Mouse (Mus musculus) liver, embryonic 11.5 days (tissue): Measurements from ENCODE around the gene Hivep3. TPM values are rescaled to one million over a fixed set of nuclear protein-coding genes. Genes with fewer than 3 reads are reported as not detected.

Experiments
- ATAC-seq: fragments of 200-750 bp; cut with Nextera tagmentation; replicated peaks from 2 replicates; pipeline ENCODE4 v1.8.0; 2017; ENCODE audit warnings: moderate number of reproducible peaks, mild to moderate bottlenecking, moderate TSS enrichment, moderate library complexity; ENCODE audit not compliant: low FRiP score
- DNase-seq: peaks from one replicate; pipeline ENCODE4 v3.0.0-alpha.2; 2017; ENCODE audit warnings: low spot score
- H3K27ac ChIP-seq: fragments of 300-500 bp; sonication (generic); 2 replicates; pipeline ENCODE4 v1.5.1; 2014; ENCODE audit warnings: mild to moderate bottlenecking, low read depth, low read length, control low read depth
- H3K27me3 ChIP-seq: fragments of 300-500 bp; sonication (generic); replicated peaks from 2 replicates; pipeline ENCODE4 v1.6.1; 2014; ENCODE audit warnings: low read length, mixed read lengths; ENCODE audit not compliant: control insufficient read depth, insufficient read depth
- H3K36me3 ChIP-seq: fragments of 300-500 bp; sonication (generic); 2 replicates; pipeline ENCODE4 v1.6.1; 2014; ENCODE audit warnings: mild to moderate bottlenecking, low read length, moderate library complexity, mixed read lengths; ENCODE audit not compliant: control insufficient read depth, insufficient read depth
- H3K4me1 ChIP-seq: fragments of 300-500 bp; sonication (generic); replicated peaks from 2 replicates; pipeline ENCODE4 v1.6.1; 2014; ENCODE audit warnings: low read length, mixed read lengths; ENCODE audit not compliant: control insufficient read depth, insufficient read depth
- H3K4me2 ChIP-seq: fragments of 300-500 bp; sonication (generic); 2 replicates; pipeline ENCODE4 v1.6.1; 2014; ENCODE audit warnings: mild to moderate bottlenecking, control low read depth, moderate library complexity
- H3K4me3 ChIP-seq: fragments of 300-500 bp; sonication (generic); 2 replicates; pipeline ENCODE4 v1.5.1; 2014; ENCODE audit warnings: low read depth, low read length, control low read depth
- H3K9ac ChIP-seq: fragments of 300-500 bp; sonication (generic); 2 replicates; pipeline ENCODE4 v1.6.1; 2014; ENCODE audit warnings: low read depth, low read length, control low read depth
- H3K9me3 ChIP-seq: fragments of 300-500 bp; sonication (generic); 2 replicates; pipeline ENCODE4 v1.6.1; 2016; ENCODE audit warnings: low read length, inconsistent platforms, mixed read lengths; ENCODE audit not compliant: control insufficient read depth
- WGBS: fragments of 180-500 bp; shearing (Covaris S2); extraction: QIAGEN DNeasy Blood & Tissue Kit; methylation state at CpG from one replicate; pipeline ENCODE4 v1.1.7; 2014; 5-methylcytosine and 5-hydroxymethylcytosine counted together
- polyA plus RNA-seq: library from polyadenylated mRNA; unstranded; fragments of >200 nt; fragmentation: Nextera tagmentation; extraction: Ambion mirVana; gene quantifications from 2 replicates; pipeline ENCODE4 v1.2.1, GENCODE M21; 2014

The Hivep3 gene
- polyA plus RNA-seq, 1 experiment from 2014 or later, result 2.7 TPM

GRCm38 (mm10) chr4:119977817-119978491, 244.4 kb downstream of the Hivep3 start:
- no peaks in the 10 kb centered on the region for H3K36me3 ChIP-seq
- H3K27ac ChIP-seq, result no peak overlapping the region
- WGBS, result 43% methylated on average over 7 of the region's 7 CpGs
- H3K27me3 ChIP-seq, result no peaks in the 10 kb centered on the region
- no peak overlapping the region for H3K4me3 ChIP-seq
- ATAC-seq (no peak), DNase-seq (no peak)
- no peaks in the 10 kb centered on the region for H3K9me3 ChIP-seq
- no peaks in the 10 kb centered on the region for H3K4me1 ChIP-seq
- no peak overlapping the region for H3K4me2 ChIP-seq
- no peak overlapping the region for H3K9ac ChIP-seq

- 73% methylated on average over 5 of the region's 5 CpGs for WGBS
- Histone ChIP-seq H3K4me3 (no peak overlapping the region), H3K36me3 (no peaks in the 10 kb centered on the region), H3K9ac (no peak overlapping the region), H3K4me2 (no peak overlapping the region), H3K27ac (no peak overlapping the region), H3K4me1 (no peaks in the 10 kb centered on the region), H3K9me3 (no peaks in the 10 kb centered on the region), H3K27me3 (no peaks in the 10 kb centered on the region)
- no peak for DNase-seq
- no peak for ATAC-seq
These were observed 245.8 kb downstream of the Hivep3 start for GRCm38 (mm10) chr4:119979238-119979829.

DNA sequence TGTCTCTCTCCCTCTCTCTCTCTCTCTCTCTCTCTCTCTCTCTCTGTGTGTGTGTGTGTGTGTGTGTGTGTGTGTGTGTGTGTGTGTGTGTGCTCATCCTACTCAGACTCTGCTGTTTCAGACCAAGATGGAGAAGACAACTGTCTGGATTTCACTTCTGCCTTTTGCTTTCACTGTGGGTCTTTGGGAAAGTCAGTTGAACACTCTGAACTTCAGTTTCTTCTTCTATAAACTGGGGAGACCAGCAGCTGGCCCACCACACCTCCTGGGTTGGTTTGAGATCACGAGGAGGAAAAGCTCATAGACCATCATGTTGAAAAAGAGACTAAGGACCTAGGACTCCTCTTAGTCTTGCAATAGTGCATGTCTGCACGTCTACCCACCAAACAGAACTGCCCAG, 246.3 kb downstream of the Hivep3 start:
- no peak overlapping the region for H3K9ac ChIP-seq
- no peaks in the 10 kb centered on the region for H3K36me3 ChIP-seq
- DNase-seq (no peak), ATAC-seq (no peak)
- no peaks in the 10 kb centered on the region for H3K9me3 ChIP-seq
- H3K4me3 ChIP-seq, result no peak overlapping the region
- WGBS, result 50% methylated on average over 2 of the region's 2 CpGs
- H3K4me2 ChIP-seq, result no peak overlapping the region
- H3K27ac ChIP-seq, result no peak overlapping the region
- H3K27me3 ChIP-seq, result no peaks in the 10 kb centered on the region
- H3K4me1 ChIP-seq, result no peaks in the 10 kb centered on the region

GRCm38 (mm10) chr4:119981047-119981720, 247.6 kb downstream of the Hivep3 start:
- Histone ChIP-seq H3K9ac (no peak overlapping the region), H3K4me1 (no peaks in the 10 kb centered on the region), H3K36me3 (no peaks in the 10 kb centered on the region), H3K27me3 (no peaks in the 10 kb centered on the region), H3K9me3 (no peaks in the 10 kb centered on the region), H3K4me3 (no peak overlapping the region), H3K27ac (no peak overlapping the region), H3K4me2 (no peak overlapping the region)
- DNase-seq (no peak), ATAC-seq (no peak)
- WGBS, result 83% methylated on average over 12 of the region's 12 CpGs

GRCm38 (mm10) chr4:119986065-119986464, 252.5 kb downstream of the Hivep3 start:
- H3K4me2 ChIP-seq, result no peak overlapping the region
- WGBS, result 70% methylated on average over 5 of the region's 5 CpGs
- no peaks in the 10 kb centered on the region for H3K27me3 ChIP-seq
- no peak overlapping the region for H3K4me3 ChIP-seq
- H3K36me3 ChIP-seq, result no peaks in the 10 kb centered on the region
- no peaks in the 10 kb centered on the region for H3K4me1 ChIP-seq
- ATAC-seq (no peak), DNase-seq (no peak)
- no peak overlapping the region for H3K9ac ChIP-seq
- H3K9me3 ChIP-seq, result no peaks in the 10 kb centered on the region
- no peak overlapping the region for H3K27ac ChIP-seq

- H3K9ac ChIP-seq, result no peak overlapping the region
- ATAC-seq, result no peak
- WGBS, result 62% methylated on average over 5 of the region's 5 CpGs
- no peaks in the 10 kb centered on the region for H3K4me1 ChIP-seq
- H3K4me3 ChIP-seq, result no peak overlapping the region
- no peak overlapping the region for H3K27ac ChIP-seq
- no peaks in the 10 kb centered on the region for H3K9me3 ChIP-seq
- H3K27me3 ChIP-seq, result no peaks in the 10 kb centered on the region
- H3K4me2 ChIP-seq, result no peak overlapping the region
- H3K36me3 ChIP-seq, result no peaks in the 10 kb centered on the region
- DNase-seq, result no peak
These were observed 253.2 kb downstream of the Hivep3 start for GRCm38 (mm10) chr4:119986580-119987291.

DNA sequence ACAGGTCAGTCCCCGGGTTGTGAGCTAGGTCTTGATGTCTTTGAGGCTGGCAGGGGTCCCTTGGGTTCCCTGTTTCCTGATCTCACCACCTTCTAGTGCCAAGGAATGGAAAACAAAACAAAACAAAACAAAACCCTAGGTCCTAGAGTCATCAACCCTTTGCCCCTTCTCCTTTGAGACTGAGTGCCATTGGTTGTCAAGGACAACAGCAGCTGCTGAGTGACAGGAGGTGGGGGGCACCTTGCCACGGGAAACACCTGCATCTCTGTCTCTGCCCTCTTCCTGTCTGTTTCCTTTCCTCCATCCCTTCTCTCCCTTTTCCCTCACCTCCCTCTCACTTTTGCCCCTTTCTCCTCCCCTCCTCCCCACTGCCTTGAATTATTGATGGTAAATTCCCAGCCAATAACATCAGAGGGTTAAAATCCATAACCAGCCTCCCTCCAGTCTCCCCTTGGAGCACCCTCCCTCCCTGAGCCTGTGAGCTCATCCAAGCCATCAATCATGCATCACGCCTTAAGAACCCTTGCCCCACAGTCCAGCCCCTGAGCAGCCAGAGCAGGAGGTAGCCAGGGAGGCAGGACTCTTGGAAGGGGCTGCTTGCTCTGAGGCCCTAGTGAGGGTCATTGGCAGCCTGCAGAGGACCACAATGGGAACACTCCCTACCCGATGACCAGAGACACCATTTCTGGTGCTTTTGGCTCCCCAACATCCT, 253.9 kb downstream of the Hivep3 start:
- WGBS, result 51% methylated on average over 4 of the region's 4 CpGs
- Histone ChIP-seq H3K4me1 (no peaks in the 10 kb centered on the region), H3K4me2 (no peak overlapping the region)

GRCm38 (mm10) chr4:119989031-119989693, 255.6 kb downstream of the Hivep3 start:
- ATAC-seq, result no peak
- WGBS, result 80% methylated on average over 3 of the region's 3 CpGs
- no peaks in the 10 kb centered on the region for H3K9me3 ChIP-seq
- H3K4me2 ChIP-seq, result no peak overlapping the region
- H3K4me1 ChIP-seq, result no peaks in the 10 kb centered on the region
- H3K27me3 ChIP-seq, result no peaks in the 10 kb centered on the region
- DNase-seq, result no peak
- H3K27ac ChIP-seq, result no peak overlapping the region
- no peak overlapping the region for H3K9ac ChIP-seq
- H3K36me3 ChIP-seq, result no peaks in the 10 kb centered on the region
- no peak overlapping the region for H3K4me3 ChIP-seq

More for the DNA sequence above, 253.9 kb downstream of the Hivep3 start:
- H3K36me3 ChIP-seq, result no peaks in the 10 kb centered on the region
- ATAC-seq, result no peak
- no peaks in the 10 kb centered on the region for H3K27me3 ChIP-seq
- no peak overlapping the region for H3K9ac ChIP-seq
- H3K9me3 ChIP-seq, result no peaks in the 10 kb centered on the region
- no peak overlapping the region for H3K4me3 ChIP-seq
- no peak for DNase-seq
- no peak overlapping the region for H3K27ac ChIP-seq
